Mouse (Mus musculus): ENCODE results near the gene Actr5. TPM values are rescaled to one million over a fixed set of nuclear protein-coding genes. Genes with fewer than 3 reads are reported as not detected.

The Actr5 gene
- polyA plus RNA-seq, 1 experiment from 2014 or later: 10.6 TPM

DNA sequence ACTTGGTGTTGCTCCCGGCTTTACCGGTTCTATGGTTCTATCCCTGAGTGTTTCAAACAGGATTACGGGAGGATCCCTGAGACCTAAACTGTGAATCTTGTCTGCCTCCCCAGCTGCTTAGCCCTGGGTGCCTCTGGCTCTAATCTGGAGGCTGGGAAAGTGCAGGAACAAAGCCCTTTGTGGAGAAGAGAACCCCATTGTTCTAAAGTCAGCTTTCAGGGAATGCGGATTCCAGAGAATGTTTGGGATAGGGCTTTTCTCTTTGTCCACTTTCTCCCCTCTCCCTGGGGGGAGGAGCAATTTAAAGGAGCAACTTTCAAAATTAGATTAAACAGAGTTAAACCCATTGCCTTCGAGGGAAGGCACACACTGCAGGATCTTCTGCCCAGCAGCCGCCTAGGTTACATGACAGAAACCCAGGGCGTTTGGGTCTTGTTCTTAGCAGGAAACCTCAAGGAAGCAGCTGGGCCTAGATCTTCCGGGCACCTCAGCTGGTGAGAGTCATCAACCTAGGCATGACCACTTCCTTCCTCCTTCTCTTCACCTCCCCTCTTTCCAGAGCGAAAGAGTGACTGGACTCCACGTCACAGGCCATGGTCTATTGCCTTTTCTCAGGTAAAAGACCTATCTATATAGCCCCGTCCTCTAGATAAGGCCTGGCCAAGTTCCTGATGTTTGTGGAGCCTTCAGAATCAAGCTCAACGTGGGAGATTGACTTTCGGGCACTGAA lies 41.5 kb downstream of the Actr5 start:
- Histone ChIP-seq H3K4me2 (ENCODE audit: low read depth, low read length) (peak overlapping the region; percentile 93; the same call in 1 of the 2 replicates), H3K4me3 (ENCODE audit: low read depth, low read length) (no peak overlapping the region), H3K27ac (replicated peaks; ENCODE audit: low read depth, low read length) (no peak overlapping the region), H3K9me3 (ENCODE audit: control insufficient read depth, low read length) (no peaks in the 10 kb centered on the region), H3K9ac (ENCODE audit: low read depth, low read length) (no peak overlapping the region), H3K27me3 (replicated peaks; ENCODE audit: control insufficient read depth, insufficient read depth, low read length) (peaks cover 49% of the 10 kb centered on the region), H3K36me3 (ENCODE audit: control insufficient read depth, insufficient read depth, low read length) (no peaks in the 10 kb centered on the region), H3K4me1 (ENCODE audit: control insufficient read depth, insufficient read depth, low read length) (peaks cover 16% of the 10 kb centered on the region)
- no peak for DNase-seq (ENCODE audit: low spot score)
- ATAC-seq (ENCODE audit: low read depth): no peak
- 41% methylated on average over 13 of the region's 13 CpGs for WGBS

DNA sequence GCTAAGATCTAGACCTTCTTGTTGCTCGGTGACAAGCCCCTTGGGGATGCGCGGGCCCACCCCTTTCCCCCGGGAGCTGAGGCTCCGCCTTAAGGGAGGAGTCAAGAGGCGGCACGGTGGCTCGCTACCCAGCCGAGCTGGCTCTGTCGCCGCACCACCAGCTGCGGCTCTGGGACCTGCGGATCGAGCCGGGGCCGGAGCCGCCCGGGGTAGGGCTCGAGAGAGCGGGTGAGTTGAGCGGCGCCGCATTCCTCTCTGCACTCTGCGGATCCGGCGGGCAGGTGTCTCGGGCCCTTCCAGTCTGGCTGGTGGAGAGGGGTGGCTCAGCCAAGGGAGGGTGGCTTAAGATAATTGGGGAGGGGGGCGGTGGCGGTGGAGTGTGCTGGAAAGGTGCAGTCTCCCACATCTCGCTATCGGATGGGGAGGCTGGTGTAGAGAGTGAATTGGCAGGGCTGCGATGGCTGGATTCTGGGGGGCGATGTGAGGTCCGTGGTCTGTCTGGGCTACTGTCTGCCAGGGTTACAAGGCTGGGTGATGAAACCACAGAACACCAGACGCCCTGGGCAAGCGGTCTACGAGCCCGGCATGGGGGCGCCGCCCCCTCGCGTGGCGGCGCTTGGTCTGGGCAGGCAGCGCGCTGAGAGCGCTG lies 42.5 kb downstream of the Actr5 start:
- ATAC-seq (ENCODE audit: low read depth): peak; percentile 83
- WGBS: under 1% methylated on average over 44 of the region's 47 CpGs
- peak; percentile 70 for DNase-seq (ENCODE audit: low spot score)
- Histone ChIP-seq H3K4me2 (ENCODE audit: low read depth, low read length) (peak overlapping the region; percentile 93), H3K9me3 (ENCODE audit: control insufficient read depth, low read length) (no peaks in the 10 kb centered on the region), H3K9ac (ENCODE audit: low read depth, low read length) (peak overlapping the region; percentile 57), H3K36me3 (ENCODE audit: control insufficient read depth, insufficient read depth, low read length) (no peaks in the 10 kb centered on the region), H3K27ac (replicated peaks; ENCODE audit: low read depth, low read length) (no peak overlapping the region), H3K4me3 (ENCODE audit: low read depth, low read length) (peak overlapping the region; percentile 47), H3K27me3 (replicated peaks; ENCODE audit: control insufficient read depth, insufficient read depth, low read length) (peaks cover 49% of the 10 kb centered on the region), H3K4me1 (ENCODE audit: control insufficient read depth, insufficient read depth, low read length) (peaks cover 16% of the 10 kb centered on the region)

DNA sequence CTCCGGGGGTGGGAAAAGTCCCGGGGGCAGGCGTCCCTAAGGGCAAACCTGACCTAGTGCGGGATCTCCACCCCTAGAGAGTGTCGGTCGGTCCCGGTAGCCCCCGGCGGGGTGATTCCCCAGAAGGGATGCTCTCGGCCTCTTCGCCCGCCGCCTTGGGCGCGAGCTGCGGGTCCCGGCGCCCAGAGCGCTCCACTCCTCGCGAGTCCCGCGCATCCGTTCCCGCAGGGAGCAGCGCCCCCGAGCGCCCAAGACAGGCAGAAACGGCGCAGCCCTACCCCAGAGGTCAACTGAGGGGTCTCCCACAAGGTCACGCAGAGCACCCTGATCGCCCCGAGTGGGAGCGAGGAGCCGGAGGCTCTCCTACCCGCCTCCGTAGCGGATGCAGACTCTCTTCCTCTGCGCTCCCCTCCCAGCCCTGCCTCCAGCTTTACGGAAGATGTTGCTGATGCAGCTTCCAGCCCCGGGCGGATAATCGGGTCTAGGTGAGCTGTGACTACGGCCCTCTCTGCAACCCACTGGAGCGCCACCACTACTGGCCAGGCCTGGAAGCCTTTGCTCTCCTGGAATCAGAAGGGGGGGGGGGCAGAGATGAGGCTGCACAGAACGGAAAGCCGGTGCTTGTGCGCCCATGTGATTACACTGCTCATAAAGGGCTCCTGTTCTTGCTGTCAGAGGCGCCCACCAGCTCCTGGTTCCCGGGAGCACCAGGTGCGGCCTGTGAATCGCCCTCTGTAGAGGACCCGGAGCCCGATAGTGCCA lies 43.2 kb downstream of the Actr5 start:
- 2% methylated on average over 35 of the region's 54 CpGs for WGBS
- DNase-seq (ENCODE audit: low spot score): no peak
- no peak overlapping the region for H3K27ac ChIP-seq (replicated peaks; ENCODE audit: low read depth, low read length)

DNA sequence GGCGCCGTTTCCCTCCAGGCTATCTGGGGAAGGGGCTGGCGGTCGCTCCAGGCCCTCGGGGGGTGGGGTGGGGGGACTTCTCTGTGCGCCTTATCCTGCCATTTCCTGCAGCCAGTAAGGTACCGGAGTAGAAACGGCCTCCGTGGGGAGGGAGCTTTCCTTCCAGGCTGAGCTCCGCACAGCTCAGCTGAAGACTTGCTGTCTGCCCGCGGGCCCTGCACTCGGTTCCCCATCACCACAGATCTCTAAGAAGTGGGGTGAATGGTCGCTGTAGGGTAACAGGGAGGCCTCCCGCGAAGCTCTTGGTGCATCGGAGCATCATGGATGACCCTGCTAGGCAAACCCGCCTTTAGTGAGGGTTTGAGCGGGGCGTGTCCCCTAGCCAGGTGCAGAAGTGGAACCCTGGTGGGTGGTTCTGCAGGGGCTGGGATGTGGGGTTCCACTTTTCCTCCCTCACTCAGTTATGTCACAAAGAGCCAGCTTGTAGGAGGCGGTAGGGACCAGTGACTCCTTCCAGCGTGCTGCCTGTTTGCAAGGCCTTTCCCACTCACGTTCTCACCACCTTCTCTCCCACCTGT lies 43.8 kb downstream of the Actr5 start:
- ATAC-seq (ENCODE audit: low read depth): no peak
- no peaks in the 10 kb centered on the region for H3K9me3 ChIP-seq (ENCODE audit: control insufficient read depth, low read length)
- H3K9ac ChIP-seq (ENCODE audit: low read depth, low read length): peak overlapping the region; percentile 57
- no peak overlapping the region for H3K27ac ChIP-seq (replicated peaks; ENCODE audit: low read depth, low read length)
- peaks cover 21% of the 10 kb centered on the region for H3K4me1 ChIP-seq (ENCODE audit: control insufficient read depth, insufficient read depth, low read length)
- H3K36me3 ChIP-seq (ENCODE audit: control insufficient read depth, insufficient read depth, low read length): no peaks in the 10 kb centered on the region
- WGBS: 13% methylated on average over 20 of the region's 23 CpGs
- H3K4me3 ChIP-seq (ENCODE audit: low read depth, low read length): peak overlapping the region; percentile 47
- no peak for DNase-seq (ENCODE audit: low spot score)
- H3K27me3 ChIP-seq (replicated peaks; ENCODE audit: control insufficient read depth, insufficient read depth, low read length): peaks cover 49% of the 10 kb centered on the region
- H3K4me2 ChIP-seq (ENCODE audit: low read depth, low read length): peak overlapping the region; percentile 93

More for the DNA sequence above, 43.2 kb downstream of the Actr5 start:
- H3K9me3 ChIP-seq (ENCODE audit: control insufficient read depth, low read length): no peaks in the 10 kb centered on the region
- peak overlapping the region; percentile 57 for H3K9ac ChIP-seq (ENCODE audit: low read depth, low read length)
- peak overlapping the region; percentile 93 for H3K4me2 ChIP-seq (ENCODE audit: low read depth, low read length)
- peaks cover 18% of the 10 kb centered on the region for H3K4me1 ChIP-seq (ENCODE audit: control insufficient read depth, insufficient read depth, low read length)
- peak; percentile 23; the same call in 1 of the 2 replicates for ATAC-seq (ENCODE audit: low read depth)
- H3K27me3 ChIP-seq (replicated peaks; ENCODE audit: control insufficient read depth, insufficient read depth, low read length): peaks cover 49% of the 10 kb centered on the region
- H3K4me3 ChIP-seq (ENCODE audit: low read depth, low read length): peak overlapping the region; percentile 47
- H3K36me3 ChIP-seq (ENCODE audit: control insufficient read depth, insufficient read depth, low read length): no peaks in the 10 kb centered on the region

DNA sequence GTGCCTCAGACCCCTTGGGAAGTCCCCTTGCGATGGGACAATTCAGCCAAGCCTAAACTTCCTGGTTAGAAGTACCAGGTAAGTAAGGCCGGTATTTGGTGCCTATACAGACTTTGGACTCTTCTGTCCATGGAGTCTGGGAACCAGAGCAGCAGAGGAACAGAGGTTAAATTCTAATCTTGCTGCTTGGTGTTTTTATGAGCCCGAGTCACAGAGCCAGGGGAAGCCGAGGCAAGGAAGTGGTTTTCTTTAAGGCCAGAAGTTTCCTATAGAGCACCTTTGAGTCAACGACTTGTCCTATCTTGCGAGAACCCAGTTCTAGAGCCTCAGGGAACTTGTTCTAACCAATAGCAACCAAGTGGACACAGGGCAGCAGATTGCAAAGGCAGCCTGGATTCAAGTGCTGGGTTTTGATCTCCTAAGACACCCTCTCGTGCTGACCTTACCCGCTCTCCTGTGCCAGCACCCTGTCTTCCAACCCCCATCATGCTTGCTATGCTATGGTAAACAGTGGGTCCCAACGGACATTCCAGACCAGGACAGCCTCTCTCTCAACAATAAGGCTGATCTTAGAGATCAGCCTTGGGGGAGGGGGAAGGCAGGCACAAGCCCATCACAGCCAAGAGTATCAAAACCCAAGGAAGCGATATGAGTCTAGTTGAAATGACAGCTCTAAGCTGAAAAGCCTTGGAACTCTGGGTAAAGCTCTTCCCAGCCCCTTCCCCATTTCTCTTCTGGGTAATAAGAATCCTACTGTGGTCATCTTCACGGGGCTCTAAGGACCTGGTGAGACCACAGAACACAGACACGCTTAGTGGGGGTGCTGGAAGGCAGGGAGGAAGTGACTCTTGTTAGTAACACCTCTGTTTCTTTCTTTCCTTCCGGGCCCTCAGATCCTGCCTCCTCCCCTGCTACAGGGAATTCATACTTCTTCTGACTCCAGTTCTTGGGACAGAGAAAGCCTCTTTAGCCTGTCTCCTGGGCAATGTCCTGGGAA lies 44.8 kb downstream of the Actr5 start:
- H3K4me2 ChIP-seq (ENCODE audit: low read depth, low read length): no peak overlapping the region
- DNase-seq (ENCODE audit: low spot score): no peak
- H3K9me3 ChIP-seq (ENCODE audit: control insufficient read depth, low read length): no peaks in the 10 kb centered on the region
- H3K4me1 ChIP-seq (ENCODE audit: control insufficient read depth, insufficient read depth, low read length): peaks cover 21% of the 10 kb centered on the region
- no peaks in the 10 kb centered on the region for H3K36me3 ChIP-seq (ENCODE audit: control insufficient read depth, insufficient read depth, low read length)
- no peak overlapping the region for H3K9ac ChIP-seq (ENCODE audit: low read depth, low read length)
- 57% methylated on average over 13 of the region's 13 CpGs for WGBS
- H3K27ac ChIP-seq (replicated peaks; ENCODE audit: low read depth, low read length): no peak overlapping the region
- no peak for ATAC-seq (ENCODE audit: low read depth)
- H3K27me3 ChIP-seq (replicated peaks; ENCODE audit: control insufficient read depth, insufficient read depth, low read length): peaks cover 49% of the 10 kb centered on the region
- no peak overlapping the region for H3K4me3 ChIP-seq (ENCODE audit: low read depth, low read length)

DNA sequence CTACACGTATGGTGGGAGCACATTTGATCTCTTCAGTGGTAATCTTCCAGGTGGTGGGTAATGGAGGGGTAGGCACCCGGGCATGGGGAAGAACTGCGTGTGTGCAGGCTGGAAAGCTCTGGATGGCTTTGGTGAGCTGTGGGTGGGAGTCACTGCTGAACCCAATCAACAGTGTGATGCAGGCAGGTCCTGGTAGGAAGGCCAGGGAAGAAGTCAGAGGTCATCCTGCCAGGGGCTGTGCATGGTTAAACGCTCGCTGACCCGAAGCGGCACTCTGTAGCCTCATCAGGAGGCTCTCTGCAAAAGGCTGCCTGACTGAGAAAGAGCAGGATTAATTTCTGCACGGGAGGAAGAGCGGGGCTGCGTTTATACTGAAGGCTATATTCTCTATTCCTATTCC lies 45.9 kb downstream of the Actr5 start:
- Histone ChIP-seq H3K27me3 (replicated peaks; ENCODE audit: control insufficient read depth, insufficient read depth, low read length) (peaks cover 44% of the 10 kb centered on the region), H3K4me1 (ENCODE audit: control insufficient read depth, insufficient read depth, low read length) (peaks cover 21% of the 10 kb centered on the region), H3K4me3 (ENCODE audit: low read depth, low read length) (no peak overlapping the region), H3K27ac (replicated peaks; ENCODE audit: low read depth, low read length) (no peak overlapping the region), H3K36me3 (ENCODE audit: control insufficient read depth, insufficient read depth, low read length) (no peaks in the 10 kb centered on the region), H3K4me2 (ENCODE audit: low read depth, low read length) (no peak overlapping the region), H3K9ac (ENCODE audit: low read depth, low read length) (no peak overlapping the region), H3K9me3 (ENCODE audit: control insufficient read depth, low read length) (no peaks in the 10 kb centered on the region)
- DNase-seq (ENCODE audit: low spot score) (no peak), ATAC-seq (ENCODE audit: low read depth) (no peak)
- WGBS: 29% methylated on average over 10 of the region's 10 CpGs

DNA sequence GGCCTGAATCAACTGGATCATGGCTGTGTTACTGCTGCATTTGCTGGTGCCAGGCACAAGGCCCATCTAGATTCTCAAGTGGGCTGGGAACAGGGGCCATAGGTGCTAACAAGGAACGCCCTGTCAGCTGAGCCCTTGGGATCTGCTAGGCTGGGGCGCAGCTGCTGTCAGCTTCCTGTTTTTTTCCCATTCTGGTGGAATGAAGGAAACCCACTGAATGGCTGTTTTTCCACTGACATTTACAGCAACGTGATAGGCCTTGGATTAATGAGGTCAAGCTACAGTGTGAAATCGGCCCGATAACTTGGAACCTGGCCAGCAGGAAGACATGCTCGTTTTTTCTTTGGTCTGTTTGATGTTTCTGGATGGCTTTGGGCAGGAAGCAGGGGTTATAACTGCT lies 48.1 kb downstream of the Actr5 start:
- peak; percentile 88 for DNase-seq (ENCODE audit: low spot score)
- Histone ChIP-seq H3K27ac (replicated peaks; ENCODE audit: low read depth, low read length) (no peak overlapping the region; the same call in 1 of the 2 replicates), H3K4me3 (ENCODE audit: low read depth, low read length) (no peak overlapping the region), H3K27me3 (replicated peaks; ENCODE audit: control insufficient read depth, insufficient read depth, low read length) (peaks cover 27% of the 10 kb centered on the region), H3K9ac (ENCODE audit: low read depth, low read length) (no peak overlapping the region), H3K36me3 (ENCODE audit: control insufficient read depth, insufficient read depth, low read length) (no peaks in the 10 kb centered on the region), H3K4me2 (ENCODE audit: low read depth, low read length) (0 out of 2 replicates have a peak overlapping the region, but pooled peaks have one; percentile 10), H3K4me1 (ENCODE audit: control insufficient read depth, insufficient read depth, low read length) (peaks cover 13% of the 10 kb centered on the region), H3K9me3 (ENCODE audit: control insufficient read depth, low read length) (no peaks in the 10 kb centered on the region)
- ATAC-seq (ENCODE audit: low read depth): peak; percentile 64
- 12% methylated on average over 6 of the region's 6 CpGs for WGBS
